Mouse (Mus musculus): ENCODE measurements at regions not wholly inside any gene's neighbourhood (a gene's known extent, or its start where the extent isn't known, plus 50 kb on each side); places are given as distances from the start of the nearest gene placed in this dataset.

- TF ChIP-seq POLR2A (IDR thresholded peaks at IDR 0.05; ENCODE audit: insufficient read depth, low read length) = no peak
- peak; percentile 11 for TF ChIP-seq CTCF (IDR thresholded peaks at IDR 0.05; ENCODE audit: low read depth, low read length)
Measured at GRCm38 (mm10) chr15:41163643-41164358, 1029.6 kb downstream of the 9330182O14Rik start.
